Mouse (Mus musculus) Patski (cell line): ENCODE results near the gene Ccdc63. TPM values are rescaled to one million over a fixed set of nuclear protein-coding genes. Genes with fewer than 3 reads are reported as not detected.
A peak's percentile ranks its signal among the peaks of the same experiment; 100 is the strongest.

Source experiments
- ATAC-seq: fragments of 100-300 bp; one replicate; pipeline ENCODE4 v1.8.0; 2021
- CTCF ChIA-PET: fragments of 350-600 bp; sonication (Branson Sonifier 250); formaldehyde crosslinking; loops from one replicate; lab custom pipeline; 2022; ENCODE audit warnings: inconsistent platforms; lab: Charles Lee
- POLR2A ChIA-PET: fragments of 350-600 bp; sonication (Branson Sonifier 250); formaldehyde crosslinking; loops from one replicate; lab custom pipeline; 2022; ENCODE audit warnings: antibody characterized with exemption, inconsistent platforms; lab: Charles Lee
- DNase-seq: peaks from one replicate; pipeline ENCODE4 v3.0.0-alpha.2; 2011; ENCODE audit warnings: low read depth, low spot score
- H3K27me3 ChIP-seq: fragments of 371-371 bp; one replicate; pipeline ENCODE4 v1.5.1; 2021
- CTCF ChIP-seq: fragments of 100-300 bp; IDR thresholded peaks from one replicate; pipeline ENCODE4 v1.5.1; 2021
- in situ Hi-C: fragments of 300-500 bp; cut with MboI; formaldehyde crosslinking; loops from 3 replicates; pipeline ENCODE4 v1.11.1; 2018; ENCODE audit warnings: low pct_unique_long_range_greater_than_20kb, mixed read lengths
- polyA plus RNA-seq: library from polyadenylated mRNA; unstranded; gene quantifications from one replicate; pipeline ENCODE4 v1.2.3, GENCODE M21; 2021

The Ccdc63 gene
- polyA plus RNA-seq, 1 experiment from 2014 or later, result not detected

DNA sequence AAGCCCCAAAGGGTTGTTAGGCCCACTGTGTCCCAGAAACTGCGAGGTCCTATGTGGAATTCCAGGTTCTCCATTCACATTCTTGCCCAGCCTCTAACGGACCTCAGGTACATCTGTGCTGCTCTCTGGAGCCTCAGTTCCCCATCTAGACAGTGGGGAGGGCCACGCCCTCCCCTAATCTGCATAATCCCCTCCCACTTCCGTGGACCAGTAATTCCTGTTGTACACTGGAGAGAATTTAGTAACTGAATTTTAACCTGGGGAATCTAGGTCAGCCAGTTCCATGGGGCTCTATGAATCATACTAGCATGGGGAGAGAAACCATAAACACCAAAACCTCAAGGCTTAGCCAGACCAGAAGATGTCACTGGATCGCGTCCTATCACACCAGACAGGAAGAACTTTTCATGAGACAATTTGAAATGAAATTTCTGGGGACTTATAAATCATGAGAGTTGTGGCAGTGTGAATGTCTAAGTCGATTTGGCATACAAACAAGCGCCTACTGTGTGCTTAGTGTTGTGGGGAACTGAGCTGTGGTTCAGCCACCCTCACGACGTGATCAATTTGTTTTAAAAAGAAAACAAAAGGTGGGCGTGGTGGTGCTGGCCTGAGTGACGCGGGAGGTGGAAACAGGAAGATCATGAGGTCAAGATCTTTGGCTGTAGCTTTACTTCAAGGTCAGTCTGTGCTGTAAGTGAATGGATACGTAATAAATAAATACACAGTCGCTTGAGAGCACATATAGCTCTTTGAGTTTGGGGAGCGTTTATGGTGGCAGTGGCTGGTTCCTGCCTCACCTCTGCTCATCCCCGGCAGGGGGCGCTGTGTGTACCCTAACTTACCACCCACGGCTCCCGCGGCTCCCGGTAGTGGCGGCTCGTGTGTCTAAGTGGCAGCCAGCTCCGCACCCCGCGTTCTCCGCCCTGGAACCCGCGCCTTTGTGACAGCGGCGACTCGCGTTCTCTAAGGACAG, 9.3 kb downstream of the Ccdc63 start:
- ATAC-seq, result peak; percentile 15
- peaks cover 2% of the 10 kb centered on the region for H3K27me3 ChIP-seq
- no peak for DNase-seq
- peak; percentile 95 for TF ChIP-seq CTCF
- in situ Hi-C loops, result loop anchor here (5.0 kb wide), 1 partner anchor 126 kb away; no protein-coding TSS in a partner anchor
- POLR2A ChIA-PET, result interaction anchor here (0.9 kb wide), 1 partner anchor 45 kb away, joined by 3 read pairs; no protein-coding TSS in a partner anchor
- CTCF ChIA-PET, result interaction anchor here (0.6 to 2.3 kb wide), 17 partner anchors 11 to 260 kb away, joined by 3 to 13 read pairs (median 4); partner anchors contain the start of genes Arpc3 and Tctn1

DNA sequence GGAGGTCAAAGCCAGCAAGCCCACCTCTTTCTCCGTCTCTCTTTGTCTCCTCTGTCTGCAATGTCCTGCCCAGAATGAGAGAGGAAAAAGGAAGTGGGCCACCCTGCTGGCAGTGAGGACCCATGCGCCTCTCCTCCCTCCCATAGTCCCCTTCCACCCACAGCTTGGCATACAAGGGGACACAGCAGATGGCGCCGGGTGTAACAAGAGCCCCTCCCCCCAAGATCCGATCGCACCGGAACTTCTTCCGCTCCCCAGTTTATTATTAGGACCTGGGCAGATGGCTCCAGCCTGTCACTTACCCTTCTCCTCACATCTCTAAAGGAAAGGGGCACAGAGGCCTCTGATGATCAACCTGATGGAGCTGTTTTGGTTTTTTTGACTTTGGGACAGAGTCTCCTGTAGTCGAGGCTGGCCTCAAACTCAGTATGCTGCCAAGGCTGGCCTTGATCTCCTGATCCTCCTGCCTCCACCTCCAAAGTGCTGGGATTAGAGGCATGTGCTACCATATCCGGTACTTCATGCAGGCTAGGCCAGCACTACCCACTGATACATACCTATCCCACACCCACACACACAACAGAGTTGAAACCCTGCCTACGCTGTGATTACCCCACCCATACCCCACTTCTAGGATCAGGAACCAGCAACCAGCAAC, 10.2 kb downstream of the Ccdc63 start:
- no peak for ATAC-seq
- no peak for TF ChIP-seq CTCF
- H3K27me3 ChIP-seq, result peaks cover 2% of the 10 kb centered on the region
- in situ Hi-C loops, result loop anchor here (5.0 kb wide), 1 partner anchor 127 kb away; no protein-coding TSS in a partner anchor
- CTCF ChIA-PET, result interaction anchor here (1.4 to 1.5 kb wide), 2 partner anchors 35 to 214 kb away, joined by 4 to 5 read pairs; no protein-coding TSS in a partner anchor
- no peak for DNase-seq
- POLR2A ChIA-PET, result no interaction called here

DNA sequence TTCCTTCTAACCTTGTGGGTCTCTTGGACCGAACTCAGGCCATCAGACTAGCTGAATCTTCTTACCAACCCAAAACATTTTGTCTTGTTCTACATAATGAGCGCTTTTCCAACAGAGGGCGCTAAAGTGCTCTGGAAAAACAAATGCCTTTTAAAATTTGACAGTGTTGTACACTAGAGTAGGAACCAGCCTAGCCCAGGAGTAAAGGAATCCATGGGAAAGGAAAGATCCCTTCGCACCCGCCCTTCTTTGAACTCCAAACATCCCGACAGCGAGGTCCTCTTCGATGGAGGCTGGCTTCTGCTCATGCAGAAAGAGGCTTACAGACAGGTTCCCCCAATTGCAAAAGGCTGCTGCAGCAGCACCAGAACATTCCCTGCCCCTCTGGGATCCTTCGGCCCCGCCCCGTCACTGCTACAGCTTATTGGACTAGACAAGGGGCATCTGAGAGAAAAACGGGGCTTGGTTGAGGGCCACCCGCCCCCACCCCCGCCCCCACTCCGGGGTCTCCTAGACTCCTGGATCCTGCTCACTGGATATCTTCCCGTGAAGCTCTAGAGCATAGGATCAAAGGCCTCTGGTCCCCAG, 11.5 kb downstream of the Ccdc63 start:
- in situ Hi-C loops, result loop anchor here (10.0 kb wide), 2 partner anchors 56 to 216 kb away; no protein-coding TSS in a partner anchor
- no peak for DNase-seq
- ATAC-seq, result no peak
- TF ChIP-seq CTCF, result peak; percentile 80
- POLR2A ChIA-PET, result no interaction called here
- CTCF ChIA-PET, result interaction anchor here (1.0 to 1.5 kb wide), 6 partner anchors 36 to 215 kb away, joined by 4 to 5 read pairs (median 4); no protein-coding TSS in a partner anchor
- peaks cover 2% of the 10 kb centered on the region for H3K27me3 ChIP-seq

DNA sequence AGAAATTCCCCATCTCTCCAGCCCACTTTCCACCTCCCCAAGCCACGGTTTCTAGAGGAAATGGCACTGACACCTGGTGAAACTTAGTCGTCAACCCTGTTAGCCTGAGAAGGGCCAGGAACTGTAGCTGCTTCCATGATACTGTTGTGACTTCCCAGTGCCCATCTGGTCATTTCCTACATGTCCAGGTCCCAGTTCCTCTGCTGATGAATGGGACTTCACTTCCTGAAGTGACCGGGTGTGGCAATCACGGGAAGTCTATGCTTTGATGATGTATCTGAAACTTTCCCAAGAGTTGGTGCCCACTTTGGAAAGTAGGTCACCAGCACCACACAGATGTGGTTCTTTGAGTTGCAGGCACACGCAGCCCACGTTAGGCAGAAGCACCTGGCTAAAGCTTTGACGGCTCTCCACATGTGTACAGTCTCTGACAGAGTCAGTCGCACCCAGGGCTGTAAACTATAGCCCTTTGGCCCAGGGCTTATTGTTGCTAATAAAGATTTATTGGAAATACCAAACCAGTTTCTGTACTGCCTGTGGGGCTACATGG, 15.3 kb downstream of the Ccdc63 start:
- no peak for TF ChIP-seq CTCF
- in situ Hi-C loops, result loop anchor here (10.0 kb wide), 2 partner anchors 60 to 220 kb away; no protein-coding TSS in a partner anchor
- CTCF ChIA-PET, result no interaction called here
- POLR2A ChIA-PET, result no interaction called here
- peaks cover 2% of the 10 kb centered on the region for H3K27me3 ChIP-seq
- no peak for ATAC-seq
- no peak for DNase-seq

DNA sequence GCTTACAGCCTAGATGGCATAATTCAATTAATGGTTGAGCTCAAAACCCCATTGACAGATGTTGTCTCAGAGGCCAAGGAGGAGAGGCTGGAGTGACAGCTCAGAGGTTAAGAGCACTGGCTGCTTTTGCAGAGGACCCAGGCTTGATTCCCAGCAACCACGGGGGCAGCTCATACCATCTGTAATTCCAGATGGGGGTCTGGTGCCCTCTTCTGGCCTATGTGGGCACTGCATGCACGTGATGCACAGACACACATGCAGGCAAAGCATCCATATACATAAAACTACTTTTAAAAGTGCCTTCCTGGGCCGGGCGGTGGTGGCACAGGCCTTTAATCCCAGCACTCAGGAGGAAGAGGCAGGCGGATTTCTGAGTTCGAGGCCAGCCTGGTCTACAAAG, 24.4 kb downstream of the Ccdc63 start:
- CTCF ChIA-PET, result interaction anchor here (2.3 kb wide), 1 partner anchor 12 kb away, joined by 7 read pairs; no protein-coding TSS in a partner anchor
- peak; percentile 66 for TF ChIP-seq CTCF
- DNase-seq (no peak), ATAC-seq (no peak)
- POLR2A ChIA-PET, result no interaction called here
- in situ Hi-C loops, result no loop called here
- no peaks in the 10 kb centered on the region for H3K27me3 ChIP-seq

DNA sequence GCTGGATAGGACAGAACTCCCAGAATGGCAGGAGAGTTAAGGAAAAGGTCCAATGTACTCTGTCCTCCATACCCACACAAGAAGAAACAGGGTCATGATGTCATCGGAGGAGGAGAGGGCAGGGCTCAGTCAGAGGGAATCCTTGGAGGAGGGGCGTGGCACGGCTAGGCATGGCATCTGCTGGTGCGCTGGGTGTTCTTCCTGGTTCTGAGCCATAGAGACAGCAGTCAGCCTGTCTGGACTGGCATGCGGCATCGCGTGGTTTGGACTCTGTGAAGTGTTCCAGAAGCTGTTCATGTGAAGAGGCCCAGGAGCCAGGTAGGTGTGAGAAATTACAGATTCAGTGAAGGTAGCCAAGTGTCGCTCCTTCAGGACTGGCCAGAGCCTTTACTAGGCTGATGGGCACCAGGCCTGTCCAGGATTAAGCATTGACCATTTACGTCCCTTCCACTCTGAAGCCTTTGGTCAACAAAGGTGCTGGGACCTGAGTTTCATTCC, 25.3 kb downstream of the Ccdc63 start:
- no peak for ATAC-seq
- no peak for DNase-seq
- CTCF ChIA-PET, result interaction anchor here (2.3 kb wide), 1 partner anchor 12 kb away, joined by 7 read pairs; no protein-coding TSS in a partner anchor
- in situ Hi-C loops, result no loop called here
- no peak for TF ChIP-seq CTCF
- H3K27me3 ChIP-seq, result peaks cover 3% of the 10 kb centered on the region
- POLR2A ChIA-PET, result no interaction called here

DNA sequence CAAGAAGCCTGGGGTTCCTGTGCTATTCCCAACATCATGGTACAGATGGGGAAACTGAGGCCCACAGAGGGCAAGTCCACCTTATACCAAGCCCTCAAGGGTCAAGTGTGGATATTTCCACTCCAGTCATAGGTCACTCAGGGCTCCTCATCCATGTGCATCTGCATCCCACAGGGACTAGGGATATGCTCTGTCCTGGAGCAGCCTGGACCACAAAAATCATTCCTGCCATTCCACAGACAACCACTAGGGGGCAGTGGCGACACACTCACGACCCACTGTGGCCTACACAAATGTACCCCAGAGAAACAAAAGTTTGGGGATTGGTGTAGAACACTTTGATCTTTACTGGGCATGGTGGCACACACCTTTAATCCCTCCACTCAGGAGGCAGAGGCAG, 26.4 kb downstream of the Ccdc63 start:
- no peak for ATAC-seq
- no peak for DNase-seq
- ChIA-PET CTCF (interaction anchor here (2.3 kb wide), 1 partner anchor 10 kb away, joined by 7 read pairs; no protein-coding TSS in a partner anchor), POLR2A (no interaction called here)
- H3K27me3 ChIP-seq, result peaks cover 11% of the 10 kb centered on the region
- in situ Hi-C loops, result no loop called here
- peak; percentile 90 for TF ChIP-seq CTCF

DNA sequence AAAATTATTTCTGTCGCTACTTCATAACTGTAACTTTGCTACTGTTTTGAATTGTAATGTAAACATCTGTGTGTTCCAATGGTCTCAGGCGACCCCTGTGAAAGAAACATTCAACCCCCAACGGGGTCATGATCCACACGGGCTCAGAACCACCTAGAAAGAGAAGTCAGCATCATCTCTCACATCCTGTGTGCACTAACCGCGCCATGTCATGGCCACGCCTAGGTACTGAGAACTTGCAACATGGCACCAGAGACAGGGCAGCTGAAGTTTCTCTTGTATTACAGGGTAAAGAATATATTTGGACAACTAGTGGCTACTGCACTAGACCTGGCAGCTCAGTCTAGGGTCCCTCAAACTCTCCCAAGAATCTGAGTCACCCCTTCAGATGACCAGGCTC, 27.2 kb downstream of the Ccdc63 start:
- no peak for ATAC-seq
- ChIA-PET POLR2A (no interaction called here), CTCF (no interaction called here)
- no peak for DNase-seq
- H3K27me3 ChIP-seq, result peaks cover 15% of the 10 kb centered on the region
- no peak for TF ChIP-seq CTCF
- in situ Hi-C loops, result no loop called here

DNA sequence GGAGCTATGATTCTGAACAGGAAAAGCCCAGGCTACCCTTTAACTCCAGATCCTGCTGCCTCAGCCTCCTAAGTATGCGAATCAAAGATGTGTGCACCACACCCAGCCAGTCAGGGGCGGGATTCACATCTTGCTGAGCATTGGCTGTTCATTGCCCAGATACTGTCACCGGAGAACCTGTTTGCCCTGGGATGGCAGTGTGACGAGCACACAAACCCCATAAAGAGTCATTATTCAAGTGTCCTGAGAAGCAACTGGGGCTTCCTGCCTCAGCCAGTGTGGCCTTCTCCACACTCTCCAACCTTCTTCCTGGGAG, 28.7 kb downstream of the Ccdc63 start:
- ChIA-PET POLR2A (no interaction called here), CTCF (no interaction called here)
- ATAC-seq, result no peak
- in situ Hi-C loops, result no loop called here
- TF ChIP-seq CTCF, result no peak
- H3K27me3 ChIP-seq, result peaks cover 15% of the 10 kb centered on the region
- no peak for DNase-seq
